Mouse (Mus musculus): ENCODE results near the gene Cldn6.

DNA sequence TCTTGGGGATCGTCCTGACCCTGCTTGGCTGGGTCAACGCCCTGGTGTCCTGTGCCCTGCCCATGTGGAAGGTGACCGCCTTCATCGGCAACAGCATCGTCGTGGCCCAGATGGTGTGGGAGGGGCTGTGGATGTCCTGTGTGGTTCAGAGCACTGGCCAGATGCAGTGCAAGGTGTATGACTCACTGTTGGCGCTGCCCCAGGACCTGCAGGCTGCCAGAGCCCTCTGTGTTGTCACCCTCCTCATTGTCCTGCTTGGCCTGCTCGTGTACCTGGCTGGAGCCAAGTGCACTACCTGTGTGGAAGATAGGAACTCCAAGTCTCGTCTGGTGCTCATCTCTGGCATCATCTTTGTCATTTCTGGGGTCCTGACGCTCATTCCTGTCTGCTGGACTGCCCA, 2.0 kb downstream of the Cldn6 start:
- no peak for TF ChIP-seq CTCF (IDR thresholded peaks at IDR 0.05; ENCODE audit: low read depth)
- no peak for TF ChIP-seq EP300 (IDR thresholded peaks at IDR 0.05; ENCODE audit: low read depth)
